Mouse (Mus musculus): ENCODE data around the gene Fdxacb1. TPM values are rescaled to one million over a fixed set of nuclear protein-coding genes. Genes with fewer than 3 reads are reported as not detected.
A peak's percentile ranks its signal among the peaks of the same experiment; 100 is the strongest.

Gene Fdxacb1
- polyA plus RNA-seq, 1 experiment from 2014 or later = 10.1 TPM

GRCm38 (mm10) chr9:50753947-50754346 is 14.1 kb upstream of the Fdxacb1 start:
- Histone ChIP-seq H3K36me3 (ENCODE audit: control insufficient read depth, insufficient read depth, low read length) (no peaks in the 10 kb centered on the region), H3K4me1 (ENCODE audit: control insufficient read depth, insufficient read depth, low read length) (no peaks in the 10 kb centered on the region; the same call in 1 of the 2 replicates), H3K9ac (ENCODE audit: low read length) (no peak overlapping the region), H3K4me3 (ENCODE audit: low read depth, low read length) (no peak overlapping the region), H3K9me3 (replicated peaks; ENCODE audit: control insufficient read depth, low read length) (no peaks in the 10 kb centered on the region), H3K4me2 (ENCODE audit: low read length) (no peak overlapping the region), H3K27me3 (replicated peaks; ENCODE audit: control insufficient read depth, insufficient read depth, low read length) (no peaks in the 10 kb centered on the region), H3K27ac (ENCODE audit: low read depth, low read length) (no peak overlapping the region)
- WGBS = 76% methylated on average over 7 of the region's 7 CpGs
- no peak for ATAC-seq
- DNase-seq (ENCODE audit: low spot score) = no peak

GRCm38 (mm10) chr9:50756711-50757110 is 11.3 kb upstream of the Fdxacb1 start:
- Histone ChIP-seq H3K4me1 (ENCODE audit: control insufficient read depth, insufficient read depth, low read length) (no peaks in the 10 kb centered on the region; the same call in 1 of the 2 replicates), H3K4me3 (ENCODE audit: low read depth, low read length) (no peak overlapping the region), H3K27me3 (replicated peaks; ENCODE audit: control insufficient read depth, insufficient read depth, low read length) (no peaks in the 10 kb centered on the region), H3K9ac (ENCODE audit: low read length) (no peak overlapping the region), H3K36me3 (ENCODE audit: control insufficient read depth, insufficient read depth, low read length) (no peaks in the 10 kb centered on the region), H3K9me3 (replicated peaks; ENCODE audit: control insufficient read depth, low read length) (no peaks in the 10 kb centered on the region), H3K4me2 (ENCODE audit: low read length) (no peak overlapping the region), H3K27ac (ENCODE audit: low read depth, low read length) (no peak overlapping the region)
- WGBS = 38% methylated on average over 5 of the region's 5 CpGs
- no peak for ATAC-seq
- DNase-seq (ENCODE audit: low spot score) = no peak

GRCm38 (mm10) chr9:50761520-50762243 is 6.4 kb upstream of the Fdxacb1 start:
- ATAC-seq = no peak
- DNase-seq (ENCODE audit: low spot score) = no peak
- H3K4me3 ChIP-seq (ENCODE audit: low read depth, low read length) = no peak overlapping the region
- H3K9me3 ChIP-seq (replicated peaks; ENCODE audit: control insufficient read depth, low read length) = no peaks in the 10 kb centered on the region
- H3K27ac ChIP-seq (ENCODE audit: low read depth, low read length) = no peak overlapping the region
- WGBS = 64% methylated on average over 6 of the region's 6 CpGs
- H3K9ac ChIP-seq (ENCODE audit: low read length) = no peak overlapping the region
- no peak overlapping the region for H3K4me2 ChIP-seq (ENCODE audit: low read length)
- no peaks in the 10 kb centered on the region for H3K4me1 ChIP-seq (ENCODE audit: control insufficient read depth, insufficient read depth, low read length)
- no peaks in the 10 kb centered on the region for H3K36me3 ChIP-seq (ENCODE audit: control insufficient read depth, insufficient read depth, low read length)
- H3K27me3 ChIP-seq (replicated peaks; ENCODE audit: control insufficient read depth, insufficient read depth, low read length) = no peaks in the 10 kb centered on the region

- Histone ChIP-seq H3K27ac (ENCODE audit: low read depth, low read length) (no peak overlapping the region), H3K9me3 (replicated peaks; ENCODE audit: control insufficient read depth, low read length) (no peaks in the 10 kb centered on the region), H3K4me1 (ENCODE audit: control insufficient read depth, insufficient read depth, low read length) (0 out of 2 replicates have a peak, but pooled peaks cover 2% of the 10 kb centered on the region), H3K4me2 (ENCODE audit: low read length) (no peak overlapping the region), H3K36me3 (ENCODE audit: control insufficient read depth, insufficient read depth, low read length) (no peaks in the 10 kb centered on the region), H3K9ac (ENCODE audit: low read length) (no peak overlapping the region), H3K4me3 (ENCODE audit: low read depth, low read length) (no peak overlapping the region), H3K27me3 (replicated peaks; ENCODE audit: control insufficient read depth, insufficient read depth, low read length) (no peaks in the 10 kb centered on the region)
- no peak for ATAC-seq
- 71% methylated on average over 1 of the region's 1 CpGs for WGBS
- DNase-seq (ENCODE audit: low spot score) = peak; percentile 54
Observed at GRCm38 (mm10) chr9:50763331-50763730, 4.7 kb upstream of the Fdxacb1 start.

GRCm38 (mm10) chr9:50767531-50768106 is 417 bp upstream of the Fdxacb1 start:
- H3K4me3 ChIP-seq (ENCODE audit: low read depth, low read length) = peak overlapping the region; percentile 59
- H3K4me1 ChIP-seq (ENCODE audit: control insufficient read depth, insufficient read depth, low read length) = 0 out of 2 replicates have a peak, but pooled peaks cover 2% of the 10 kb centered on the region
- peak overlapping the region; percentile 67 for H3K27ac ChIP-seq (ENCODE audit: low read depth, low read length)
- peak overlapping the region; percentile 73 for H3K4me2 ChIP-seq (ENCODE audit: low read length)
- H3K9me3 ChIP-seq (replicated peaks; ENCODE audit: control insufficient read depth, low read length) = no peaks in the 10 kb centered on the region
- H3K9ac ChIP-seq (ENCODE audit: low read length) = peak overlapping the region; percentile 67
- DNase-seq (ENCODE audit: low spot score) (no peak), ATAC-seq (no peak; the same call in 1 of the 2 replicates)
- H3K27me3 ChIP-seq (replicated peaks; ENCODE audit: control insufficient read depth, insufficient read depth, low read length) = no peaks in the 10 kb centered on the region
- 7% methylated on average over 17 of the region's 17 CpGs for WGBS
- H3K36me3 ChIP-seq (ENCODE audit: control insufficient read depth, insufficient read depth, low read length) = peaks cover 10% of the 10 kb centered on the region; the same call in 1 of the 2 replicates

GRCm38 (mm10) chr9:50770011-50770410 is 2.0 kb downstream of the Fdxacb1 start:
- 80% methylated on average over 2 of the region's 2 CpGs for WGBS

GRCm38 (mm10) chr9:50774026-50774462 is 6.0 kb downstream of the Fdxacb1 start:
- no peaks in the 10 kb centered on the region for H3K27me3 ChIP-seq (replicated peaks; ENCODE audit: control insufficient read depth, insufficient read depth, low read length)
- H3K9me3 ChIP-seq (replicated peaks; ENCODE audit: control insufficient read depth, low read length) = no peaks in the 10 kb centered on the region
- peak overlapping the region; percentile 10; the same call in 1 of the 2 replicates for H3K9ac ChIP-seq (ENCODE audit: low read length)
- H3K27ac ChIP-seq (ENCODE audit: low read depth, low read length) = no peak overlapping the region
- ATAC-seq (no peak), DNase-seq (ENCODE audit: low spot score) (no peak)
- H3K4me3 ChIP-seq (ENCODE audit: low read depth, low read length) = no peak overlapping the region
- peaks cover 13% of the 10 kb centered on the region for H3K36me3 ChIP-seq (ENCODE audit: control insufficient read depth, insufficient read depth, low read length)
- 82% methylated on average over 4 of the region's 4 CpGs for WGBS
- H3K4me2 ChIP-seq (ENCODE audit: low read length) = peak overlapping the region; percentile 81
- peaks cover 12% of the 10 kb centered on the region; the same call in 1 of the 2 replicates for H3K4me1 ChIP-seq (ENCODE audit: control insufficient read depth, insufficient read depth, low read length)

More at GRCm38 (mm10) chr9:50770011-50770410, 2.0 kb downstream of the Fdxacb1 start:
- Histone ChIP-seq H3K9ac (ENCODE audit: low read length) (no peak overlapping the region), H3K4me1 (ENCODE audit: control insufficient read depth, insufficient read depth, low read length) (peaks cover 9% of the 10 kb centered on the region; the same call in 1 of the 2 replicates), H3K9me3 (replicated peaks; ENCODE audit: control insufficient read depth, low read length) (no peaks in the 10 kb centered on the region), H3K27ac (ENCODE audit: low read depth, low read length) (no peak overlapping the region), H3K36me3 (ENCODE audit: control insufficient read depth, insufficient read depth, low read length) (peaks cover 10% of the 10 kb centered on the region; the same call in 1 of the 2 replicates), H3K4me2 (ENCODE audit: low read length) (no peak overlapping the region), H3K4me3 (ENCODE audit: low read depth, low read length) (no peak overlapping the region), H3K27me3 (replicated peaks; ENCODE audit: control insufficient read depth, insufficient read depth, low read length) (no peaks in the 10 kb centered on the region)
- DNase-seq (ENCODE audit: low spot score) (no peak), ATAC-seq (no peak)

GRCm38 (mm10) chr9:50774991-50775612 is 7.1 kb downstream of the Fdxacb1 start, which contains the start of the genes Alg9 and 1110032A03Rik:
Gene Alg9 (plus strand): TSS chr9:50775019.
Gene 1110032A03Rik (minus strand): TSS chr9:50775520.
- H3K27me3 ChIP-seq (replicated peaks; ENCODE audit: control insufficient read depth, insufficient read depth, low read length) = no peaks in the 10 kb centered on the region
- DNase-seq (ENCODE audit: low spot score) (peak; percentile 91), ATAC-seq (peak; percentile 89)
- H3K4me2 ChIP-seq (ENCODE audit: low read length) = peak within 1 kb of the TSS; percentile 81
- peaks cover 23% of the 10 kb centered on the region for H3K36me3 ChIP-seq (ENCODE audit: control insufficient read depth, insufficient read depth, low read length)
- H3K27ac ChIP-seq (ENCODE audit: low read depth, low read length) = peak within 1 kb of the TSS; percentile 85
- H3K4me1 ChIP-seq (ENCODE audit: control insufficient read depth, insufficient read depth, low read length) = peaks cover 12% of the 10 kb centered on the region; the same call in 1 of the 2 replicates
- peak within 1 kb of the TSS; percentile 93 for H3K9ac ChIP-seq (ENCODE audit: low read length)
- H3K4me3 ChIP-seq (ENCODE audit: low read depth, low read length) = peak within 1 kb of the TSS; percentile 83
- under 1% methylated on average over 51 of the region's 51 CpGs for WGBS
- no peaks in the 10 kb centered on the region for H3K9me3 ChIP-seq (replicated peaks; ENCODE audit: control insufficient read depth, low read length)
